Mouse (Mus musculus): ENCODE measurements around the gene R3hcc1l. TPM values are rescaled to one million over a fixed set of nuclear protein-coding genes. Genes with fewer than 3 reads are reported as not detected.

Gene R3hcc1l
- polyA plus RNA-seq, 1 experiment from 2014 or later: 24.9 TPM

DNA sequence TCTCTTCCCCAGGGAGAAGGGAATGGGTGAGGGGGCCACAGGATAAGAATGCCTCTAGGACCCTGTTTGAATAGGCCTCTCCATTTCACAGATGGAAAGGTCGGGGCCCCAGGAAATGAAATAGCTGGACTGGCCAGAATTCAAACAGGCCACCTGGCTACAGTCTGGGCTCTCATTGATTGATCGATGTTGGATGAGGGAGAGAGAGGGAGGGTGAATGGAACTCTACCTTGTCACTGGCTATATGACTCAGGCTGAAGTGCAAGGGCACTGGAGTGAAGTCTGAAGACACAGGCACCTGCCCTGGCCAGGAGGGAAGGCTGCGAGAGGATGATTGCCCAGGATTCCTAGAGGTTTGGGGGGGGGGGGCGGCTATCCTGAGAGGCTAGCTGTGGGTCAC, 93.2 kb downstream of the R3hcc1l start:
- 69% methylated on average over 4 of the region's 4 CpGs for WGBS
- peaks cover 47% of the 10 kb centered on the region for H3K27me3 ChIP-seq (replicated peaks; ENCODE audit: low read depth, poor library complexity, severe bottlenecking)
- H3K9me3 ChIP-seq: no peaks in the 10 kb centered on the region

DNA sequence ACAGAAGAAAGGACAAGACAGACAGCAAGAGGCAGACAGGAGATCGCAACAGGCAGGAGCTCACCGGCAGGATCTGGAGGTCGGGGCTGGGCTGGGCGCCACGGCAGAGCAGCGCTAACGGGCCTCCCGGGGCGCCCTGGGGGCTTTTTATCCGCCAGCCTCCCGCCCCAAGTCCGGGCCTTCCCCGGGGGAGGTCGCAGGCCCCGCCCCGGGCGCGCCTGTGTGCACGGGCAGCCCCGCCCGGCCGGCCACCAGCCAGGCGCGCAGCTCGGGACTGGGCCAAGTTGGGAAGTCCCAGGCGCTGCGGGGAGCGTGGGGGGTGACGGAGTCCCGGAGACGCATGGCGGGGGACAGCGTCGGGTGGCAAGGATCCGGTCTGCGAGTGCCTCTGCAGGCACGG, 94.1 kb downstream of the R3hcc1l start, which contains the start of gene Loxl4:
Loxl4 (minus strand) TSS at position 160 of the 400 bp plus-strand sequence.
- peaks cover 47% of the 10 kb centered on the region for H3K27me3 ChIP-seq (replicated peaks; ENCODE audit: low read depth, poor library complexity, severe bottlenecking)
- under 1% methylated on average over 37 of the region's 37 CpGs for WGBS
- peak within 1 kb of the TSS; percentile 56 for H3K4me3 ChIP-seq
- peaks cover 18% of the 10 kb centered on the region for H3K4me1 ChIP-seq
- peak within 1 kb of the TSS; percentile 68 for H3K27ac ChIP-seq (replicated peaks)
- H3K9me3 ChIP-seq: no peaks in the 10 kb centered on the region
- H3K36me3 ChIP-seq (replicated peaks): no peaks in the 10 kb centered on the region
- peak; percentile 50 for DNase-seq (ENCODE audit: low spot score)

More for the DNA sequence above, 93.2 kb downstream of the R3hcc1l start:
- Histone ChIP-seq H3K36me3 (replicated peaks) (no peaks in the 10 kb centered on the region), H3K4me1 (peaks cover 18% of the 10 kb centered on the region), H3K4me3 (no peak overlapping the region), H3K27ac (replicated peaks) (no peak overlapping the region)
- no peak for DNase-seq (ENCODE audit: low spot score)

DNA sequence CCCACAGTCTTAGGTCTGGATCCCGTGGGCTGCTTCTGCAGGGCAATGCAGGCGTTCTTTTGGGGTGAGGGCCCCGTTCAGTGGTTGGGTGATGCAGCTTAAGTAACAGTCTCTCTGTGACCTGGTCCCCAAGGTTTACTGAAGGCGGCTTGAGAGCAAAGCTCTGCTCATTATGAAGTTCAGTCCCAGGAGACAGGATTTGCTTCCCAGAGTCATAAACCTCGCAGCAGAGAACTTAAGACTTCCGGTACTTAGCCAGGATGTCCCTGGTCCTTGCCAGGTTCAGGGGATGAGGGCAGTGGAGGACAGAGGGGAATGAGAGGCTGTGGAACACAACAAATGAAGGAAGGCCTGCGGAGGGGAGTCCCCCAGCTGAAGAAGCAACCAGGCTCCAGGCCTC, 94.6 kb downstream of the R3hcc1l start:
- DNase-seq (ENCODE audit: low spot score): no peak
- H3K27ac ChIP-seq (replicated peaks): peak overlapping the region; percentile 68; the same call in 1 of the 2 replicates
- peaks cover 47% of the 10 kb centered on the region for H3K27me3 ChIP-seq (replicated peaks; ENCODE audit: low read depth, poor library complexity, severe bottlenecking)
- H3K4me3 ChIP-seq: peak overlapping the region; percentile 56
- WGBS: 26% methylated on average over 7 of the region's 7 CpGs
- no peaks in the 10 kb centered on the region for H3K9me3 ChIP-seq
- no peaks in the 10 kb centered on the region for H3K36me3 ChIP-seq (replicated peaks)
- H3K4me1 ChIP-seq: peaks cover 18% of the 10 kb centered on the region

DNA sequence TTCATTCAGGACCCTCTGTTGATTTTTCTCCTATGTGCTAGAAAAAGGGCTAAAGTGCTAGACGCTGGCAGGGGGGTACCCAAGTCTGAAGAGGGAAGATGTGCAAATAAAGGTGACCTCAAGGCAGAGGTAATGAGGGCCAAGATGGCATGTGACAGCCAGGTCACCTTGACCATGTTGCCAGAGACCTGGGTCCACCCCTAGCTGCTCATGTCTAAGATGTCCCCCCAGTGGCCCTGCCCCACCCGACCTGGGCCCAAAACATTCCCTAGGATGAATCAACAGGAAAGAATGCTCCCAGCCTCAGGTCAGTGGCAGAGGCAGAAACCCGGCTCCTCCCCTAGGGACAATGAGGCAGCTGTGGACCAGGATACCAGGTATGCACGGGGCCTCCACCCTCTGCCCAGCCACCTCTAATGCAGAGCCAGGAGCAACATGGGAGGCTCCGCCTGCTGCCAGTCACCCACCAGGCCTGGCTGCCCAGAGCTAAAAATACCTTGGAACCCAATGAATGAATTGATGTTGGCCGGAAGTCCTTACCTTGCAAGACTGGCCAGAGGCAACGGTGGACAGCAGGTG, 95.2 kb downstream of the R3hcc1l start:
- Histone ChIP-seq H3K9me3 (no peaks in the 10 kb centered on the region), H3K27ac (replicated peaks) (no peak overlapping the region), H3K27me3 (replicated peaks; ENCODE audit: low read depth, poor library complexity, severe bottlenecking) (peaks cover 47% of the 10 kb centered on the region), H3K36me3 (replicated peaks) (no peaks in the 10 kb centered on the region), H3K4me1 (peaks cover 18% of the 10 kb centered on the region), H3K4me3 (no peak overlapping the region)
- 65% methylated on average over 7 of the region's 7 CpGs for WGBS
- DNase-seq (ENCODE audit: low spot score): no peak

DNA sequence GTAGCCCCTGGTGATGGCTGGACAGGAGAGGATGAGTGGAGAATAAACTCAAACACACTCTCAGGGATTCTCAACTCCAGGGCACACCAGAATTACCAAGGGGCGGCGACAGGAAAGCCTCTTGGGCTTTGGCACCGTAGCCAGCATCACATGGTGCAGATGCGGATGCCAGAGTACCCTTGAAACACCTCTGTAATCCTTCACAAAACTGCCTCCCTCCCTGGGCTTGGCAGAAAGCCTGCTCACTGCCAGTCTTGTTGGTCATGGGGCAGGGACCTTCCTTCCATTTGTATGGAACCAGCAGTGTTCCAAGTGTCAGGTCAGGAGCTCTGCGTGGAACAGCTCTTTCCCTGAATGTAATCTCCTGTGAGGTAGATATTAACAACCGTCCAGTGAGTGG, 109.5 kb downstream of the R3hcc1l start:
- Histone ChIP-seq H3K4me1 (peaks cover 22% of the 10 kb centered on the region), H3K4me3 (no peak overlapping the region), H3K27me3 (replicated peaks; ENCODE audit: low read depth, poor library complexity, severe bottlenecking) (no peaks in the 10 kb centered on the region), H3K27ac (replicated peaks) (no peak overlapping the region), H3K9me3 (no peaks in the 10 kb centered on the region), H3K36me3 (replicated peaks) (no peaks in the 10 kb centered on the region)
- DNase-seq (ENCODE audit: low spot score): peak; percentile 5
- 89% methylated on average over 6 of the region's 6 CpGs for WGBS

DNA sequence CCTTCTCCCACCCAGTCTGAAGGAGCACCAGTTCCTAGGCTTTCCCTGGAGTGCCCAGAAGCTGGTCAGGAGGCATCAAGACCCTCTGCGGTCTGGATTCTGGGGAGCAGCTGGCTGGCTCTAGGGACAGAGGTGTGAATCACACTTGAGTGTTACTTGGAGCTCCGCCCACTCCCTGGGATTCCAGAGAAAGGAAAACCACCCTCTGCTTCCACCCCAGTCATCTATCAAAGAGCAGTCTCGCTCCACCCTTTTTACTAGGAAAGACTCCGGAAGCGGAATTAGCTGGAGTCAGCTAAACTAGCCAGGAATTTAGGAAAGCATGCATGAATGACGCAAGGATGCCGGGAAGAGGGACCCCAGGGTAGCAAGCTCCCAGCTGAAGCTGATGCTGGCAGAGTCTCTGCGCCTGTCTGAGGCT, 113.0 kb downstream of the R3hcc1l start:
- Histone ChIP-seq H3K27me3 (replicated peaks; ENCODE audit: low read depth, poor library complexity, severe bottlenecking) (no peaks in the 10 kb centered on the region), H3K27ac (replicated peaks) (peak overlapping the region; percentile 21; the same call in 1 of the 2 replicates), H3K9me3 (no peaks in the 10 kb centered on the region), H3K36me3 (replicated peaks) (no peaks in the 10 kb centered on the region), H3K4me1 (peaks cover 29% of the 10 kb centered on the region), H3K4me3 (peak overlapping the region; percentile 1; the same call in 1 of the 2 replicates)
- 30% methylated on average over 8 of the region's 8 CpGs for WGBS
- DNase-seq (ENCODE audit: low spot score): peak; percentile 21

DNA sequence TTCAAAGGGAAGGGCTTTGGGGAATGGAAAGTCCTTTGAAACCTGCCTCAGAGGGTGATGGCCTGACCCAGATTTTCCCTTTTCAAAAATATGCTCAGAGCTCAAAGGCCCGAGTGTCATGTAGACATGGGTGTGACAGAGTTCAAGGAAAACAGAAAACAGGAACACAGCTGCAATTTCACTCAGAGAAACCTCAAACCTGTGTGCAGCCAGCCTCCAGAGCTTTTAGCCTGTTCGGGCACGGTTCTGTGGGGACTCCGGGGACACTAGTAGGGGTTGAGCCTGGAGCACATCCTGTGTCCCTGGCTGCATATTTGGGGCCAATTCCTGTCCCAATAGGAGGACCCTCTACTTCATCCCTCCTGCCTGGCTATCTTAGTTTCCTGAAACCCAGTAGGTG, 113.7 kb downstream of the R3hcc1l start:
- DNase-seq (ENCODE audit: low spot score): peak; percentile 4
- WGBS: 80% methylated on average over 4 of the region's 4 CpGs
- H3K4me3 ChIP-seq: no peak overlapping the region

DNA sequence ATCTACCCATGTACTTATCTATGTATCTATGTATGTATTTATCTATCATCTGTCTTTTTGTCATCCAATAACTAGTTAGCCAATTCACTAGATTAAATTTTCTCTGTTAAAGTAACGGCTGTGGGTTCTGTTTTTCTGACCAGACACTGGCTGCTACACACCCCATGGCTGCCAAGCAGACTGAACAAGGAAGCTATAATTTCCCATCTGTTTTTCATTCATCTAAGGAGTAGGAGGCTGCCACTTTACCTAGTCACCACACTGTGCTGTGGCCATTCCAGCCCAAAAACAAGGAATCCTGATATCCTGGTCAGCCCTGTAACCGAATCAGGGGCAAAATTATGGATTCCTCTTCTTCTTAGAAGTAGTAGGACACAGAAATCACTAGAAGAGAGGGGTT, 115.1 kb downstream of the R3hcc1l start:
- H3K4me3 ChIP-seq: no peak overlapping the region
- no peak overlapping the region for H3K27ac ChIP-seq (replicated peaks)
- no peaks in the 10 kb centered on the region for H3K9me3 ChIP-seq
- peak; percentile 7 for DNase-seq (ENCODE audit: low spot score)
- WGBS: 61% methylated on average over 2 of the region's 2 CpGs
- H3K27me3 ChIP-seq (replicated peaks; ENCODE audit: low read depth, poor library complexity, severe bottlenecking): no peaks in the 10 kb centered on the region
- peaks cover 35% of the 10 kb centered on the region for H3K4me1 ChIP-seq
- H3K36me3 ChIP-seq (replicated peaks): no peaks in the 10 kb centered on the region

More for the DNA sequence above, 113.7 kb downstream of the R3hcc1l start:
- Histone ChIP-seq H3K9me3 (no peaks in the 10 kb centered on the region), H3K4me1 (peaks cover 29% of the 10 kb centered on the region), H3K27me3 (replicated peaks; ENCODE audit: low read depth, poor library complexity, severe bottlenecking) (no peaks in the 10 kb centered on the region), H3K36me3 (replicated peaks) (no peaks in the 10 kb centered on the region), H3K27ac (replicated peaks) (no peak overlapping the region)

DNA sequence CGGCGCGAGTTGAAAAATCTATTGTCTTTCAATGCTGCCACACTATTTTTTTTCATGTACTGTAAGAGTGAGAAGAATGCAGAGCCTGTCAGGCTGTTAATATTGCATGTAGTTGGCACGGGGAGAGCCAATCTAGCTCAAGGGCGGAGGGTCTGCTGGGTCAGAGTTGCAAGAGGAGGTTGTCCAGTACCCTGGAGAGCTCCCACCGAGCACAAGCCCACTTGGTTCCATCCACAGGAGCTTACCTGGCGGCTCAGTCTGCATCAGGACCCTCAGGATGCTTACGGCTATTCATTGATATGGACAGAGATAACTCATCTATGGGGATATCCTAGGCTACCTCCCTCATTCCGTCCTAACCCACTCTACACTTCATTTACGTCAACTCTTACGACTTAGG, 118.1 kb downstream of the R3hcc1l start:
- no peak overlapping the region for H3K4me3 ChIP-seq
- no peak overlapping the region for H3K27ac ChIP-seq (replicated peaks)
- no peaks in the 10 kb centered on the region for H3K36me3 ChIP-seq (replicated peaks)
- H3K9me3 ChIP-seq: no peaks in the 10 kb centered on the region
- DNase-seq (ENCODE audit: low spot score): peak; percentile 71
- H3K27me3 ChIP-seq (replicated peaks; ENCODE audit: low read depth, poor library complexity, severe bottlenecking): no peaks in the 10 kb centered on the region
- 57% methylated on average over 11 of the region's 11 CpGs for WGBS
- peaks cover 45% of the 10 kb centered on the region for H3K4me1 ChIP-seq

DNA sequence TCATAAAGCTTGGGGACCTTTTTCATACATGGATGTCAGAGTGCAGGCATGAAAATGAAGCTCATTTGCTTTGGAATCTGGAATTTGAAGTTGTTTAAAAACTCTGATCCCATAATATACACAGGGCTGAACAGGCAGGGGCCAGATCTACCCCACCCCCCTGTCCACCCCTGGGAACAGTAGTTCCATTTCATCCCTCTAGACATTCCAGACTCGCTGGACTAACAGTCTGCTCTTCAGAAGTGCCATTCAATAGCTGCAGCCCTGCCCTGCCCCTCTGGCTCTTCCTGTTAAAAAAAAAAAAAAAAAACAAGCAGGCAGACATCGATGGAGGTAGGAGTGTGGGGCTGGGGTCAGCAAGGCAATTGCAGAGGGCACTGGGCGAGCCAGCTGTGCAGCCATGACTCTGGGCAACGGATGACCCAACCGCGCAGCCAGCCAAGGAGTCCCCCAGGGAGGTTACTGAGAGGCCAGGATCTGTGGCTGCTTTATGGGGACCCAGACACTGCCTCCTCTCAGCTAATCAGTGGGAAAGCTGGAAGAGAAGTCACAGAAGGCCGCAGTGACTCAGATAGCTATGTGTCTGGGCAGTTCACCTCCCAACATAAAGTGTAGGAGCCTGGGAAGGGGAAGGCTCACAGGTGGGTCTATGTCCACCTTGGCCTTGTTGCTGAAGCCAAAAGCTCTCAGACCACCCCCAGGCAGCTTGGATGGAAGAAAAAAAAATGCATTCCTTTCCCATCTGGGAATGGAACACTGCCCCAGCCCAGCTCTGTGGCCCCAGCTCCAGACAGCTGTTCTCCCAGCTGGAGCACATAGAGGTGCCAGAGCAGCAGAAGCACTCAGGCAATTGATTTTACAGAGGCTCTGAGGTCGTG, 120.3 kb downstream of the R3hcc1l start:
- H3K4me3 ChIP-seq: peak overlapping the region; percentile 13; the same call in 1 of the 2 replicates
- H3K36me3 ChIP-seq (replicated peaks): no peaks in the 10 kb centered on the region
- no peaks in the 10 kb centered on the region for H3K9me3 ChIP-seq
- peak overlapping the region; percentile 59; the same call in 1 of the 2 replicates for H3K27ac ChIP-seq (replicated peaks)
- peaks cover 29% of the 10 kb centered on the region for H3K4me1 ChIP-seq
- WGBS: 28% methylated on average over 8 of the region's 8 CpGs
- H3K27me3 ChIP-seq (replicated peaks; ENCODE audit: low read depth, poor library complexity, severe bottlenecking): no peaks in the 10 kb centered on the region
- DNase-seq (ENCODE audit: low spot score): peak; percentile 65

DNA sequence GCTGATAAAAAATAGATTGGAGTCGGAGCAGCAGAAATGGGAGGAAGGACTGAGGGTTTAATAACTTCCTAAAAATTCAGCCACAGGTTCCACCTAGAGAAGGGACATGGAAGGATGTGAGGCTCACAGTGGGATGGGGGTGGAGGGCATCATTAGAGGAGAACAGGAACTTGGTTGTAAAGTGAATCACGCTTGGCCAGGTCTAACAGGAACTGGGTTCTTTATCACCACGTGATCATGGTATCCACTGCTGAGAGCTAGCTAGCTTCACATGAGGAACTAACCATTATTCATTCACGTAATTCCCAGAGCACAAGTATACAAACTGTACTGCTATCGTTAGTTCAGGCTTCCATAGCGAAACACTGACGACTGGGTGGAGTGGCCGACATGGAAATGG, 121.0 kb downstream of the R3hcc1l start:
- H3K9me3 ChIP-seq: no peaks in the 10 kb centered on the region
- no peak overlapping the region for H3K4me3 ChIP-seq
- peaks cover 25% of the 10 kb centered on the region for H3K4me1 ChIP-seq
- 72% methylated on average over 8 of the region's 8 CpGs for WGBS
- peak overlapping the region; percentile 59; the same call in 1 of the 2 replicates for H3K27ac ChIP-seq (replicated peaks)
- H3K36me3 ChIP-seq (replicated peaks): no peaks in the 10 kb centered on the region
- no peak for DNase-seq (ENCODE audit: low spot score)
- H3K27me3 ChIP-seq (replicated peaks; ENCODE audit: low read depth, poor library complexity, severe bottlenecking): no peaks in the 10 kb centered on the region

DNA sequence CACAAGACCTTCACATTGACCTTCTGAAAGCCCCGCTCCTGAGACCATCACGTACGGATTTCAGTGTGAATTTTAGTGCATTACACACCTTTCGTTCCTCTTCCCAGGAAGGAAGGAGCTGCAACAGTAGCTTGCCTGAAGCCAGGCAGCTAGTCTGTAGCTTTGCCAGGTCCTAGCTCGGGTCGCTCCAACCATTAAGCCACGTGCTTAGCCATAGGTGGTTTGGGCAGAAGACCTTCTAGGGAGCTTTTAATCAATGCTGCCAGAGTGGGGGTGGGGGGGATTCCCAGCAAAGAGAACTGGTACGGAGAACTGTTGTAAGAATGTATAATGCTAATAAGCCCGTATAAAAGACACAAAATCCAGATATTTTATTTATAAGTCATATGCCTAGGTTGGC, 121.7 kb downstream of the R3hcc1l start:
- Histone ChIP-seq H3K27ac (replicated peaks) (no peak overlapping the region), H3K4me3 (no peak overlapping the region), H3K27me3 (replicated peaks; ENCODE audit: low read depth, poor library complexity, severe bottlenecking) (no peaks in the 10 kb centered on the region), H3K36me3 (replicated peaks) (no peaks in the 10 kb centered on the region), H3K9me3 (no peaks in the 10 kb centered on the region), H3K4me1 (peaks cover 25% of the 10 kb centered on the region)
- DNase-seq (ENCODE audit: low spot score): peak; percentile 5
- 86% methylated on average over 9 of the region's 9 CpGs for WGBS
